Mouse (Mus musculus) left cerebral cortex, adult 11 months (tissue): ENCODE data around the gene Egf.

Experiments
- DNase-seq: peaks from one replicate; pipeline ENCODE4 v3.0.0; 2022; ENCODE audit warnings: low spot score

Egf gene

GRCm38 (mm10) chr3:129650931-129651330 is 104.2 kb downstream of the Egf start:
- no peak for DNase-seq

DNA sequence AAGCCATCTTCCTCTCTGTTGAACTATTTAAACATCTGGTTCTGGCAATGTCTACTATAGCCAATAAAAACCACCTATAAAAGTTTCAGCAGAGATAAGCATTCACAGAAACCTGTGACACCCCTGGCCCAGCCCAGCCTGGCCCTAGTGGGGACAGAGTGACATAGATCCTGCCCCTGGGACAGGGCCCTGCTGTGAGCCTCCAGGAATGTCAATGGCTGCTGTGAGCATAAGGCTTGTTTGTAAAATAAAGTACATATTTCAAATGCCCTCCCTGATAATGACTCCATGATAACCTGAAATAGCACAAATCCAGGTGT is 104.9 kb downstream of the Egf start:
- no peak for DNase-seq

DNA sequence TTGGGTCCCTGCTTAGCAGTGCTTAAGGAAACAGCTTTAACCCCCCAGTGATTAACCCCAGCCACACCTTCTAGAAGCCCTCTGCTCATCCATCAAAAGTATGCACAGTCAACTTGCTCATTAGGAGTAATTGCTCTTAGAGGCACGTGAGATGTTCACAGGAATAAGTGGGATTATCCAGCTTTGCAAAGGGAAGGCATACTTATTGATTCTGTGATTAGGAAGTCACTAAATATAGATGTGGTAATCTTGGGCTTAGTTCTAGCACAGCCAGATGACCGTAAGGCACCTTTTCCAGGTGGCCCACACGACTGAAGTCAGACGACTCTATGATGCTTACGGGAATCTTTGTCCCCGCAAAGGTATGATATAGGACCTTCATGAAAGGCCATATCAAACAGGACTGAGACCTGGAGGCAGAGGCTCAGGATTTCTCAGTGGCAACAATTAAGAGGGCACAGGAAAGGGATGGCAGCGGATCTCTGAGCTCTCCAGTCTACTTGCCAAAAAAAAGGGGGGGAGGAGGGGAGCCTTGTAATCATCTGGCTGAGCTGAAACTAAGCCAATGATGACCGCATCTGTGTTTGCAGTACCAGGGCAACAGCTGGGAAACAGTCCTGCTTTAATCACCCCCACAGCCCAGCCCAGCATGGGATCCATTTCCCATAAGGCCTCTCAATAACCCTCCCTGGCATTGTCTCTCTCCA is 105.4 kb downstream of the Egf start:
- DNase-seq = no peak

DNA sequence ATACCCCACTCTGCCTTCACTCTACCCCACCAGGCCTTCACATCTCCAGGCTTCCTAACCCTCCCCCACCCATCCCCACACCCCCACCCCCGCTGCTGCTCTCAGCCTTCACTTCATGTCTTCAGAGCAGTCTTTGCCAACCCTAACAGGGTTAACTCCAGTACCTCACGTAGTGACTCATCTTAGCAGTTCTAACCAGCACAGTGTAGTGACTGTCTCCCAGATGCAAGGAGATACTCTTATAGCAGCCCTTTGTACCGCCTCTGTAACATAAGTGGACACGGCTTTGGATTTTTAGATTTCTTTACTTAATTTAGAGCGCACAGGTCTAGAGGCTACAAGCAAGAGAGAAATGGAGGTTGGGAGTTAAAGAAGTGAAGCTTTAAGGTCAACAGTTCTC is 106.5 kb downstream of the Egf start:
- DNase-seq = no peak

DNA sequence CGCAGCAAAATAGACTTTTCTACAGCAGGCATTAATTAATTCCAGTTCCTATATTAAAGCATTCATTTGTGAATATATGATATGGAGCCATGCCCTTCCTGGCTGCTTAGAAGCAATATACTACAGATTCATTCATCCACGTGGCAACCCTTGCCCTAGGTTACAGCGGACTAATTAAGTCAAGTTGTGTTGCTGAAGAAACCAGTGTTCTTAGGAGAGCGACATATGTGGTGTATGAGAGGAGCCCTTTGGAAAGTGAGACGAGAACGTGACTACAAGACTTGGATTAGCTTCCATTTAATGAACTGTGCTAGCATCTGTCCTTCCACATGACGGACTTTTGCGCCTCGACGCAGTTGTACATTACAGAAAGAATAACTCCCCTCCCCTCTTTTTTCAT is 107.8 kb downstream of the Egf start:
- no peak for DNase-seq

DNA sequence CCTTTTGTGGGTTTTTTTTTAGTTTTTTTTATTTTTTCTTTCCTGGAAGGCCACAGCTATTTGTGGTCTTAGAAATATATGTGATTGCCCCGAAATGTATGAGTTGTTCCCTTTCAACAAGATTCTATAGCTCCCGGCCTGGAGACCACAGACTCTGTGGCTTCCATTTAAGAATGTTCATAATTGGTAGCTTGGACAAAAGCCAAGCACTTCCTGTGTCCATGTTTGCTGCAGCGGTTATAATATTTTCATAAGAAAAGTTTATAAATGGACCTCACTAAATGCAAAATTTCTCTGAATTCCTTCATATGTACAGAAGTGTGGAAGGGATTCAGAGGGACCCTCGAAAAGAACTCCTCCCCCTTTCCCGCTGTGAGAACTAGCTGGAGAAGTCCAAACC is 108.3 kb downstream of the Egf start:
- DNase-seq = no peak

GRCm38 (mm10) chr3:129645409-129645808 is 109.7 kb downstream of the Egf start:
- DNase-seq = no peak

- no peak for DNase-seq
Measured at GRCm38 (mm10) chr3:129641621-129642020, 113.5 kb downstream of the Egf start.

DNA sequence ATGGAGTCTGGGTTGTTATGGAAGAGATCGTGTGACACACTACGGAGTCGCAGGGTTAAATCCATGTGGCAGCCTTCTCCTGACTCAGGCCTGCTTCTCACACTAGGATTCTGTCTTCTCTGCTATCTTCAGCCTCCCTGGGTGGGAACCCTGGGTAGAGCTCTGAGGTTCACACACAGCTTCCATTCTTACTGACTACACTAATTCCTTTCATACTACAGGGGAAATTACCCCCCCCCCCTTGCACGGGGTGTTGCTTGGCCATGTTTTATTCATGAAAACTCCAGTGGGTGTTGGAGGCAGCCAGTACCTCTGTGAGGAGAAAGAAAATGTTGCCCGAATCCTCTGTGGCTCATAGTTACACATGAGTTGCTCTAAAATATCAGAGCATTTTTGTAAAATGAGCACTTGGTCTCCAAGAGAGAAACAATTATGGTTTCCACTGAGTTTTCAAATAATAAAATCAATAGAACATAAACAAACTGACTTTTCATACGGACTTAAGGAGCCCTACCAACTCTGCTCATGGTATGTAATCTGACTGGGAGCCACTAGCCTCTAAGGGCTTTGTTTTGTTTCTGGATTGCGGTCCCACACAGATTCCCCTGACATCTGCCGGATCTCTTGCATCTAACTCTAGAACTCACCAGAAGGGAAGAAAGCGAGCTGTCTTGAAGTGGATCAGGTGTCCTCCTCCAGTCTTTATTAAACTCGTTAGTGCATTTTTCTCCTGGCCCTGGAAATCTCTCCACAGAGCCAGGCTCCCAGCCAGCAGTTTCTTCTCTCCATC is 114.7 kb downstream of the Egf start:
- DNase-seq = no peak

DNA sequence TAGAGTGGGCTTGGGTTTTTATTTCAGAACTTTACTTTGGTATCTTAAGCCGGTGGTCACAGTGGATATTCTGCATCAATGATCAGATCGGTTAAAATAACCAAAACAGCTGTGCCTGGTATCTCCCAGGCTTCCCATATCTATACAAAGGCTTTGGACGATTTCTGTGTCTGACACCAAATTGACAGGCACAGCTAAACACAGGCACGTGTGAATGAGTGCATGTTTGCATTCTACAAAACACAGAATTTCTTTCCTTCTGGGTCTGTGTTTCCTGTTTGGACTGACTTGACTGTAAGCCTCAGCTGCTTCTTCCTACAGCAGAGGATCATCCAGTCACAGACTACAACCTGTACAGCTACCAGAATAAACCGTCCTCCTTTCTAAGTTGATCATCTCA is 115.4 kb downstream of the Egf start:
- no peak for DNase-seq

DNA sequence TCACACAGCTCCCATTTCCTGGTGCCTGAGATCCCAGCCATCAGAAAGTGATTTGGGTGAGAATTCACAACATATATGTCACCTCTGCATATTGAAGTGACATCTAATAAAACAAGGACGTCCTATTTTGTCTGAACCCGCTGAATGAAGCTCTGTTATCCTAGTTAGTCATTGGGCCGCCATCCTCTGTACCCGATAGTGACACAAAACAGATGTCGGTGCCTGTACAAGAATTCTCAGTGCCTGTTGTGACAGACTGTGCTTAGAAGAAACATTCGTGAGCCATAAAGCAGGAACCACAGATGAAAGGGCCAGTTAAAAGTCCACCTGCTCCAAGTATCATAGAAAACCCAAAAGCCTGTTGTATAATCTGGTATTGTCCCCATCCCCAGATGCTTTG is 117.7 kb downstream of the Egf start:
- no peak for DNase-seq

DNA sequence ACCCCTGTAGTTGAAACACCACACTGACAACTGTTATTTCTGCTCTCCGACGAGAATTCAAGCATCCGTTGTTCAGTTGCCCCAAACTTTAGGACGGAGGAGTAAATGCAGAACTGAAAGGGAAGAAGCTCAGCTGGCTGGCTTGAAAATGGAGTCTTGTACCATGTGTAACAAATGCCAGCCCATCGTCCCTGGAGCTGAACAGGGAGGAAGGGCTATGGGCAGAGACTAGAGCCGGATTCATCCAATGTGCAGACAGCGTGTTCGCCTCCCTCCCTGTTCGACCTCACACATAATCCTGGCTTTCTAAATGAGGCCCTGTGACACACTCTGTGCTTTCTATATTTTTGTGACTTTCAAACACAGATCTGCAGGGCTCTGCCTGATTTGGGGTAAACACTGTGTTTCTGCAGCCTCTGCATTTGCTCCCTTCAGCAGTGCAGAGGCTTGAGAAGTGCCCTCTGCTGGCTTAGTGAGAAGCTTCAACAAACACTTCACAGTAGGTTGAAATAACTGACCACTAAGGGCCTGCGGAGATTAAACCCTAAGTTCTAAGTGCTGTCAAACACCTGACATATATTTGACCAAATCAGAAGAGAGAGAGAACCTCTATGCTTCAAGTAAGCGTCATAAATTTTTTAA is 120.7 kb downstream of the Egf start:
- no peak for DNase-seq

DNA sequence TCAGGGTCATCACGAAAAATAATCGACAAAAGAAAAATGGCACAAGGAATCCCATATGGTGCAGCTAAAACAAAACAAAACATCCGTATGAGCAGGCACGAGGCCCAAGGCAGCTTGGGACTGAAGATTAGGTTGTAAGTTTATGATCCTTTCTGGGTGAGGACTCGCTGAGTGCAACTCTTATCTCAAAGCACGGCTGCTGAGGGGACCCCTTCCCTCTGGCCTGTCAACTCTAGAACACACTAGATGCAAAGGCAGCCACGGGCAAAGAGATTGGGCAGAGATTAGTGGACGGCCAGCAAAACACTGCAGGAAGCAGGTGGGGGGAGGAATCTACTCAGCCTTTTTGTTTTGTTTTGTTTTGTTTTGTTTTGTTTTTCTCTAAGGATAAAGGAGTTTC is 121.6 kb downstream of the Egf start:
- DNase-seq = no peak

GRCm38 (mm10) chr3:129631857-129632256 is 123.3 kb downstream of the Egf start:
- DNase-seq = no peak

GRCm38 (mm10) chr3:129631018-129631417 is 124.1 kb downstream of the Egf start:
- DNase-seq = no peak
